Mouse (Mus musculus) small intestine, adult 2 months (tissue): ENCODE data around the gene Tead1.

Experiments used
- CTCF ChIP-seq: fragments of 200-500 bp; IDR thresholded peaks from 2 replicates; pipeline ENCODE4 v1.5.1; 2012; ENCODE audit warnings: low read depth, mild to moderate bottlenecking, control low read depth, inconsistent platforms, low read length, moderate library complexity, mixed read lengths; ENCODE audit not compliant: insufficient replicate concordance, insufficient read length; ENCODE audit errors: extremely low read depth
- POLR2A ChIP-seq: fragments of 200-500 bp; IDR thresholded peaks from 2 replicates; pipeline ENCODE4 v1.6.1; 2012; ENCODE audit warnings: low read depth, mild to moderate bottlenecking, control low read depth, inconsistent platforms, low read length, moderate library complexity

DNA sequence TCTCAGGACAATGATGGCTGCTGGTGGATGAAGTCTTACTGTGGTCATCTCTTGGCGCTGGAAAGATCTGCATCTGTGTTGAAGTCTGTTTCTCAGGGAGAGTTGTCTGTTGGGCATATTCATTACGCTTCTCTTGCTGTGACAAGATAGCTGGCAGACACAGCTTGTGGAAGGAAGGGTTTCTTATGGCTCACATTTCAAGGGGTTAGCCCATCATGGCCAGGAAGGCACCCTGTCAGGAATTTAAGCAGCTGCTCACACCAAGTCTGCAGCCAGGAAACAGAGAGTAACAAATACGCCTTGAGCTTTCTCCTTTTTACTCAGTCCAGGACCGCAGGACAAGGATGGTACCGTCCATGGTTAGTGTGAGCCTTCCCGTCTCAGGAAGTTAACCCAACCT, 73.2 kb downstream of the Tead1 start:
- TF ChIP-seq CTCF (no peak), POLR2A (no peak)
